Mouse (Mus musculus) neural tube, embryonic 15.5 days (tissue): Measurements from ENCODE around the gene 2510039O18Rik. TPM values are rescaled to one million over a fixed set of nuclear protein-coding genes. Genes with fewer than 3 reads are reported as not detected.

Experiments
- ATAC-seq: fragments of 200-750 bp; cut with Nextera tagmentation; 2 replicates; pipeline ENCODE4 v1.8.0; 2017; ENCODE audit warnings: mild to moderate bottlenecking, moderate TSS enrichment, moderate library complexity; ENCODE audit not compliant: low FRiP score
- H3K27ac ChIP-seq: fragments of 300-500 bp; sonication (generic); replicated peaks from 2 replicates; pipeline ENCODE4 v1.5.1; 2015; ENCODE audit warnings: mild to moderate bottlenecking, inconsistent platforms
- H3K27me3 ChIP-seq: fragments of 300-500 bp; sonication (generic); replicated peaks from 2 replicates; pipeline ENCODE4 v1.6.1; 2015; ENCODE audit warnings: inconsistent platforms
- H3K36me3 ChIP-seq: fragments of 300-500 bp; sonication (generic); 2 replicates; pipeline ENCODE4 v1.6.1; 2015; ENCODE audit warnings: inconsistent platforms
- H3K4me1 ChIP-seq: fragments of 300-500 bp; sonication (generic); 2 replicates; pipeline ENCODE4 v1.6.1; 2015; ENCODE audit warnings: inconsistent platforms
- H3K4me2 ChIP-seq: fragments of 300-500 bp; sonication (generic); 2 replicates; pipeline ENCODE4 v1.6.1; 2015; ENCODE audit warnings: inconsistent platforms, mild to moderate bottlenecking, moderate library complexity
- H3K4me3 ChIP-seq: fragments of 300-500 bp; sonication (generic); replicated peaks from 2 replicates; pipeline ENCODE4 v1.5.1; 2015; ENCODE audit warnings: mild to moderate bottlenecking, inconsistent platforms
- H3K9ac ChIP-seq: fragments of 300-500 bp; sonication (generic); replicated peaks from 2 replicates; pipeline ENCODE4 v1.6.1; 2015; ENCODE audit warnings: mild to moderate bottlenecking, inconsistent platforms
- H3K9me3 ChIP-seq: fragments of 300-500 bp; sonication (generic); replicated peaks from 2 replicates; pipeline ENCODE4 v1.6.1; 2016; ENCODE audit warnings: inconsistent platforms
- WGBS: fragments of 180-500 bp; shearing (Covaris S2); methylation state at CpG from one replicate; pipeline ENCODE4 v1.1.7; 2015; ENCODE audit warnings: mixed read lengths; 5-methylcytosine and 5-hydroxymethylcytosine counted together
- polyA plus RNA-seq: library from polyadenylated mRNA; unstranded; fragments of >200 nt; fragmentation: Nextera tagmentation; extraction: Ambion mirVana; gene quantifications from 2 replicates; pipeline ENCODE4 v1.2.1, GENCODE M21; 2015

Gene 2510039O18Rik
- polyA plus RNA-seq, 1 experiment from 2014 or later: 11.5 TPM

- Histone ChIP-seq H3K27ac (no peak overlapping the region), H3K4me1 (peaks cover 30% of the 10 kb centered on the region), H3K9ac (no peak overlapping the region), H3K27me3 (no peaks in the 10 kb centered on the region), H3K4me3 (no peak overlapping the region), H3K9me3 (no peaks in the 10 kb centered on the region), H3K4me2 (no peak overlapping the region), H3K36me3 (no peaks in the 10 kb centered on the region)
- WGBS: 68% methylated on average over 5 of the region's 5 CpGs
- no peak for ATAC-seq
These were observed 3.2 kb upstream of the 2510039O18Rik start for GRCm38 (mm10) chr4:147937486-147937885.

DNA sequence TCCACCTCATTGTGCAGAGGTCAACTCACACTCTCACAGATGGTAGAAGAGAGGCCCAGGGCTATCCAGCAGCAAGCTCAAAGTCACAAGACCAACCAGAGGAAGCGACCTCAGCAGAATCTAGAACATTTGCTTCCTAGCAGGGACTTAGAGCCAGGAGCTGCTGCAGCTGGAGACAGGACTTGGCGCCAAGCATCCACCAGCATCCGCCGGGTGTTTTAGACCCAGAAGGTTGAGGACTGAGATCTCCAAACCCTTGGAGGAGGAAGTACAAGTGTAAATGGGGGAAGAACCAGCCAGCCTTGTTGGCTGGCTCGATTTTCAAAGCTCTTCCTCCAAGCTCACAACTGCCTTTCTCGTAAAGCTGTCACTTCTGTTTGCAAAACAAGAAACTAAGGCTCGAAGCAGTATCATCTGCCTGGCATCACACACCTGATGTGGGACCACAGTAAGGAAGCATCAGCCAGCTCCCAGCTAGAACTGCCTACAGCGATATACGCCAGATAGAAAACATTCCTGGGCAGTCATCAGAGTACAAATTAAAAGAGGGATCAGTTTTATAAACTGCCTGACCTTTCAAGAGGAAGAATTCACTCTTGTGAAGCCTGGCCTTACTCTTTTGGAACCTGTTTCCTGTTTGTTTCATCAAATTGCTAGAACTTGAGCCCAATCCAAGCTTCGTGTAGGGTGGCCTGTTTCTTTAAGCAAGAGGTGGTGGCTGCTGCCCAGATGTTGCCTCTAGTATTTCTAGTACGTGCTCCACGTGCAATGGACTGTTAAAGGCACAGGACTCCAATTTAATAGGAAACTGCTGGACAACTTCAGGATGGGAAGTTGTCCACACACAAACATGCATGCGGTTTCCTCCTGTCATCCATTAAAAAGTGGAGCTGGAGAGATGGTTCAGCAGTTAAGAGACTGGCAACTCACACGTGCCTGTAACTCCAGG, 2.3 kb upstream of the 2510039O18Rik start:
- Histone ChIP-seq H3K27ac (0 out of 2 replicates have a peak overlapping the region, but pooled peaks have one; percentile 65), H3K4me1 (peaks cover 40% of the 10 kb centered on the region), H3K4me2 (no peak overlapping the region), H3K36me3 (no peaks in the 10 kb centered on the region; the same call in 1 of the 2 replicates), H3K9me3 (no peaks in the 10 kb centered on the region), H3K27me3 (no peaks in the 10 kb centered on the region), H3K9ac (no peak overlapping the region), H3K4me3 (no peak overlapping the region)
- 70% methylated on average over 14 of the region's 14 CpGs for WGBS
- ATAC-seq: no peak

- WGBS: 48% methylated on average over 9 of the region's 9 CpGs
- peak overlapping the region; percentile 88; the same call in 1 of the 2 replicates for H3K4me3 ChIP-seq
These were observed 584 bp upstream of the 2510039O18Rik start for GRCm38 (mm10) chr4:147940111-147940510.

DNA sequence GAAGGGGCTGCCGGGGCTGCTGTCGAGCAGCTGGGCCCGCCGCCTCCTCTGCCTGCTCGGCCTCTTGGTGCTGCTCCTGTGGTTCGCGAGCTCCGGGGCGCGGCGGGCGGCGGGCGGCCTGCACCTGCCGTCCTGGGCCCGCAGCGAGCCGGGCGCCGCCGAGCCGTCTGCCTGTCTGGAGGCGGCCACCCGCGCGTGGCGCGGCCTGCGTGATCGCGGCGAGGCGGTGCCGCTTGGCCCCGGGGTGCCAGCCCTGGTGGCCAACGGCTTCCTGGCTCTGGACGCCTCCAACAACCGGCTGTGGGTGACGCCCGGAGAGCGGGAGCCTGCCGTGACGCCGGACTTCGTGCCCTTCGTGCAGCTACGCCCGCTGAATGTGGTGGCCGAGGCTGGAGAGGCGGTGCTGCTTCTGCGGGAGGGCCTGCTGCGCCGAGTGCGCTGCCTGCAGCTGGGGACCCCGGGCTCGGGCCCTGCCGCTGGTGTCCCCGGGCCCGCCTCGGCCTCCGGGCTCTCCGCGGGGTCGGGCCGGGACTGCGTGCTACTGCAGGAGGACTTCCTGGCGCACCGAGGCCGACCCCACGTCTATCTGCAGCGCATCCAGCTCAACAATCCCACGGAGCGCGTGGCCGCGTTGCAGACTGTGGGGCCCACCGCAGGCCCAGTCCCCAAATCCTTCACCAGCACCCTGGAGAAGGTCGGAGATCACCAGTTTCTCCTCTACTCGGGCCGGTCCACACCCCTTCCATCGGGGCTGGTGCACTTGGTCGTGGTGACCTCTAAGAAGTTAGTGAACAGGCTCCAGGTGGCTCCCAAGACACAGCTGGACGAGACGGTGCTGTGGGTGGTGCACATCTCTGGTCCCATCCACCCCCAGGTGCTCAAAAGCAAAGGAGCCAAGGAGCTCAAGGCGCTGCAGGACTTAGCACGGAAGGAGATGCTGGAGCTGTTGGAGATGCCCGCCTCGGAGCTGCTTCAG, 638 bp downstream of the 2510039O18Rik start:
- Histone ChIP-seq H3K9ac (peak overlapping the region; percentile 89), H3K4me3 (peak overlapping the region; percentile 88), H3K4me2 (peak overlapping the region; percentile 99), H3K27me3 (no peaks in the 10 kb centered on the region), H3K36me3 (peaks cover 28% of the 10 kb centered on the region), H3K4me1 (peaks cover 44% of the 10 kb centered on the region), H3K9me3 (no peaks in the 10 kb centered on the region), H3K27ac (peak overlapping the region; percentile 78)
- ATAC-seq: peak; percentile 67
- WGBS: 7% methylated on average over 71 of the region's 88 CpGs

More at GRCm38 (mm10) chr4:147940111-147940510, 584 bp upstream of the 2510039O18Rik start:
- H3K4me2 ChIP-seq: peak overlapping the region; percentile 99
- no peaks in the 10 kb centered on the region for H3K27me3 ChIP-seq
- H3K36me3 ChIP-seq: peaks cover 16% of the 10 kb centered on the region
- H3K4me1 ChIP-seq: peaks cover 42% of the 10 kb centered on the region
- no peaks in the 10 kb centered on the region for H3K9me3 ChIP-seq
- H3K27ac ChIP-seq: peak overlapping the region; percentile 65
- 0 out of 2 replicates have a peak, but pooled peaks have one; percentile 9 for ATAC-seq
- H3K9ac ChIP-seq: no peak overlapping the region

- H3K36me3 ChIP-seq: peaks cover 43% of the 10 kb centered on the region
- no peak for ATAC-seq
- H3K9ac ChIP-seq: no peak overlapping the region
- peaks cover 43% of the 10 kb centered on the region for H3K4me1 ChIP-seq
- H3K4me3 ChIP-seq: 0 out of 2 replicates have a peak overlapping the region, but pooled peaks have one; percentile 88
- H3K27ac ChIP-seq: no peak overlapping the region
- peak overlapping the region; percentile 99 for H3K4me2 ChIP-seq
- 96% methylated on average over 1 of the region's 1 CpGs for WGBS
- H3K27me3 ChIP-seq: no peaks in the 10 kb centered on the region
- no peaks in the 10 kb centered on the region for H3K9me3 ChIP-seq
These were observed 2.3 kb downstream of the 2510039O18Rik start for GRCm38 (mm10) chr4:147943005-147943404.

- no peaks in the 10 kb centered on the region for H3K9me3 ChIP-seq
- H3K27ac ChIP-seq: no peak overlapping the region
- no peaks in the 10 kb centered on the region for H3K27me3 ChIP-seq
- H3K4me3 ChIP-seq: no peak overlapping the region
- H3K36me3 ChIP-seq: peaks cover 55% of the 10 kb centered on the region
- no peak for ATAC-seq
- H3K9ac ChIP-seq: no peak overlapping the region
- peaks cover 23% of the 10 kb centered on the region for H3K4me1 ChIP-seq
- H3K4me2 ChIP-seq: no peak overlapping the region
- WGBS: 88% methylated on average over 2 of the region's 2 CpGs
These were observed 6.8 kb downstream of the 2510039O18Rik start for GRCm38 (mm10) chr4:147947511-147947910.

DNA sequence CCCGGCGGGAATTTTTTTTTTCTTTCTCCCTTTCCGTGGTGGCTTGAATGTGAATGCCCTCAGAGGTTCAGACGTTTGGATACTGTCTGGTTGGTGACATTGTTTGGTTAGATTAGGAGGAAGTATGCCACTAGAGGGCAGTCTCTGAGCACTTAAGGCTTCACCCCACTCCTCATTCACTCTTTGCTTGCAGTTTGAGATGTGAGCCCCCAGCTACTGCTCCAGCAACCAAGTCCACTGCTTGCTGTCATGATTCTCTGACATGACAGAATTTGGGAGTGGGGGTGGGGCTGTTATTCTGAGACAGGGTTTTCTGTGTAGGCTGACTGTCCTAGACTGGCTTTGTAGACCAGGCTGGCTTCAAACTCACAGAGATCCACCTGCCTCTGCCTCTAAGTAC, 12.9 kb downstream of the 2510039O18Rik start:
- Histone ChIP-seq H3K4me2 (no peak overlapping the region), H3K36me3 (peaks cover 8% of the 10 kb centered on the region), H3K9me3 (no peaks in the 10 kb centered on the region), H3K4me1 (no peaks in the 10 kb centered on the region), H3K9ac (no peak overlapping the region), H3K27me3 (no peaks in the 10 kb centered on the region), H3K4me3 (no peak overlapping the region), H3K27ac (no peak overlapping the region)
- ATAC-seq: 0 out of 2 replicates have a peak, but pooled peaks have one; percentile 41
- 6% methylated on average over 4 of the region's 4 CpGs for WGBS

DNA sequence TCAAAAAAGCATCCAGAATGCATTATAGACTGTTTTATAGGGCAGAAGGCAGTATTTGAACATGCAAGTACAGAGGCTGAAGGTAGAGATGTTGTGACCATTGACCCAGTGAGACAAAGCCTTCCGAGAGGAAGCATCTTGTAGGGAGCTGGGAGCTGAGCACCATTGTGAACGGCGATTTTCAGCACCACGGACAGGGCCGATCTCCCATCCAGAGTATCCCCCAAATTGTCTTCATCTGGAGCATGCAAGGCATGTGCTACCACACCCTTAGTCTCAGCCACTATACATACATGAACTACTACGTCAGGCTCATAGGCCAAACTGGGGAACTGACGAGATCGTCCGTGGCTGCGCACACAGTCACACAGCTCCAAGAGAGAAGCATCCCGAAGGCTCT, 16.4 kb downstream of the 2510039O18Rik start:
- Histone ChIP-seq H3K4me3 (no peak overlapping the region), H3K27me3 (no peaks in the 10 kb centered on the region; the same call in 1 of the 2 replicates), H3K4me2 (no peak overlapping the region), H3K4me1 (no peaks in the 10 kb centered on the region), H3K36me3 (no peaks in the 10 kb centered on the region), H3K9ac (no peak overlapping the region), H3K9me3 (no peaks in the 10 kb centered on the region), H3K27ac (no peak overlapping the region)
- WGBS: 43% methylated on average over 11 of the region's 11 CpGs
- no peak for ATAC-seq

- H3K9me3 ChIP-seq: no peaks in the 10 kb centered on the region
- H3K4me2 ChIP-seq: no peak overlapping the region
- no peak overlapping the region for H3K27ac ChIP-seq
- H3K4me3 ChIP-seq: no peak overlapping the region
- no peak overlapping the region for H3K9ac ChIP-seq
- no peaks in the 10 kb centered on the region for H3K36me3 ChIP-seq
- H3K27me3 ChIP-seq: no peaks in the 10 kb centered on the region; the same call in 1 of the 2 replicates
- ATAC-seq: peak; percentile 38
- WGBS: 42% methylated on average over 6 of the region's 6 CpGs
- H3K4me1 ChIP-seq: no peaks in the 10 kb centered on the region
These were observed 19.5 kb downstream of the 2510039O18Rik start for GRCm38 (mm10) chr4:147959881-147960831.

DNA sequence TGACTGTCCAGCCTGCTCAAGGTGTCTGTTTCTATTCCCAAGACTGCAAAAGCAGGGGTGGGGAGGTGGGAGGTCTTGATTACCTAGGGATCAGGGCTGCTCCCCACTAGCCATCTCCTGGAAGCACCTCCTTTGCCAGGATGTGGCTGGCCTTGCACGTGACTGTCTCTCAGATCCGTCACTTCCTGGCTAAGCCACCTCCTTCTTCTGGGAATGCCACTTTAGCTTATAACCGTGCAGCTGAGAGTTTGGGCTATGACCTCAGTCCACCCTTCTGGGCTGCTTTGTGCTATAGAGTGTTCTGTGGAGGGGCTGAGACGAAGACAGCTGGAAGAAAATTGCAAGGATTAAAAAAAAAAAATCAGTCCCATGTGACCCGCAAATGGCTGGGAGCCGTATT, 22.1 kb downstream of the 2510039O18Rik start:
- no peak overlapping the region for H3K27ac ChIP-seq
- no peaks in the 10 kb centered on the region for H3K36me3 ChIP-seq
- no peak overlapping the region for H3K4me2 ChIP-seq
- no peaks in the 10 kb centered on the region; the same call in 1 of the 2 replicates for H3K27me3 ChIP-seq
- WGBS: 57% methylated on average over 6 of the region's 6 CpGs
- no peaks in the 10 kb centered on the region for H3K4me1 ChIP-seq
- no peak overlapping the region for H3K4me3 ChIP-seq
- ATAC-seq: no peak
- H3K9me3 ChIP-seq: no peaks in the 10 kb centered on the region
- no peak overlapping the region for H3K9ac ChIP-seq
